Mouse (Mus musculus): ENCODE results near the gene Rasgef1b. TPM values are rescaled to one million over a fixed set of nuclear protein-coding genes. Genes with fewer than 3 reads are reported as not detected.

Rasgef1b gene
- polyA plus RNA-seq, 1 experiment from 2014 or later: 28.6 TPM

GRCm38 (mm10) chr5:99183637-99184036 lies 545.2 kb downstream of the Rasgef1b start:
- H3K4me1 ChIP-seq (ENCODE audit: control insufficient read depth, insufficient read depth, low read length): no peaks in the 10 kb centered on the region
- H3K9ac ChIP-seq (ENCODE audit: low read length): no peak overlapping the region
- peaks cover 2% of the 10 kb centered on the region; the same call in 1 of the 2 replicates for H3K9me3 ChIP-seq (ENCODE audit: control insufficient read depth, low read length)
- no peak overlapping the region for H3K4me3 ChIP-seq (ENCODE audit: low read depth, low read length)
- ATAC-seq (ENCODE audit: low FRiP score) (no peak), DNase-seq (ENCODE audit: low spot score, missing footprints) (no peak)
- no peak overlapping the region for H3K4me2 ChIP-seq
- 89% methylated on average over 7 of the region's 7 CpGs for WGBS
- no peaks in the 10 kb centered on the region for H3K36me3 ChIP-seq (ENCODE audit: control insufficient read depth, insufficient read depth, low read length)
- H3K27me3 ChIP-seq (ENCODE audit: control insufficient read depth, insufficient read depth, low read length): no peaks in the 10 kb centered on the region
- H3K27ac ChIP-seq (ENCODE audit: low read depth, low read length): no peak overlapping the region

DNA sequence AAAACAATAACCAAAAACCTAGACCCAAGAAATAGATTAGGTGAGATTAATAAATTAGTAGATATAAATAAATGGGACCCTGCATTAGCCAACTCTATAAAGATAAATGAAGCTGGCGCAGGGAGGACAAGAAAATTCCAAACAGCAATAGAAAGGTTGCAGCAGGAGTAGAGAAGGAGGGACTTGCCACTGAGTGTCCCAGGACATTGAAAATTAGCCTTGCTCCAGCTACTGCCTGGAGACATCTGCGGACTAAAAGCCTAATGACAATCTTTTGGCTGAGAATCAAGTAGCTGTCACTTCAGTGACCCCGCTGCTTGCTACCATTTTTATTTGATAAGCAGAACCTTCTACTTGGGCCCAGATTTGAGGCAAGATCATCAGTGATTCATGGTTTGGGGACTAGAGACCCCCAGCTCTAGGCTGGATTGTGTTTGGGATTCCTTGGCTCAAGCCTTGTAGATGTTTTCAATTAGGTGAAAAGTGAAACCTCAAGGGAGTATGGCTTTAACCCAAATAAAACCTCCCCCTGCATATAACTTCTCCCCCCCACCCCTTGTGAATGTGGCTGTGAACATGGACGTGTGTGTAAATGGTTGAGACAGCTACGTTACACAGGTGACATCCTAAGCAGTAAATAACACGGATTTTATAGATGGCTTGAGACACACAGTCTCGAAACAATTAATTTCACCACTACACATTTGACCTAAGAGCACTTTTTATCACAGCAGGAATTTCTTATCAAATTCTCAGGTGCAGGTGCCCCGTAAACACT lies 554.1 kb downstream of the Rasgef1b start:
- WGBS: 88% methylated on average over 8 of the region's 8 CpGs
- no peak overlapping the region for H3K4me2 ChIP-seq
- no peak overlapping the region for H3K9ac ChIP-seq (ENCODE audit: low read length)
- no peak overlapping the region for H3K27ac ChIP-seq (ENCODE audit: low read depth, low read length)
- DNase-seq (ENCODE audit: low spot score, missing footprints) (no peak), ATAC-seq (ENCODE audit: low FRiP score) (no peak)
- no peaks in the 10 kb centered on the region for H3K36me3 ChIP-seq (ENCODE audit: control insufficient read depth, insufficient read depth, low read length)
- no peaks in the 10 kb centered on the region for H3K27me3 ChIP-seq (ENCODE audit: control insufficient read depth, insufficient read depth, low read length)
- H3K4me3 ChIP-seq (ENCODE audit: low read depth, low read length): no peak overlapping the region
- H3K4me1 ChIP-seq (ENCODE audit: control insufficient read depth, insufficient read depth, low read length): no peaks in the 10 kb centered on the region
- no peaks in the 10 kb centered on the region for H3K9me3 ChIP-seq (ENCODE audit: control insufficient read depth, low read length)

DNA sequence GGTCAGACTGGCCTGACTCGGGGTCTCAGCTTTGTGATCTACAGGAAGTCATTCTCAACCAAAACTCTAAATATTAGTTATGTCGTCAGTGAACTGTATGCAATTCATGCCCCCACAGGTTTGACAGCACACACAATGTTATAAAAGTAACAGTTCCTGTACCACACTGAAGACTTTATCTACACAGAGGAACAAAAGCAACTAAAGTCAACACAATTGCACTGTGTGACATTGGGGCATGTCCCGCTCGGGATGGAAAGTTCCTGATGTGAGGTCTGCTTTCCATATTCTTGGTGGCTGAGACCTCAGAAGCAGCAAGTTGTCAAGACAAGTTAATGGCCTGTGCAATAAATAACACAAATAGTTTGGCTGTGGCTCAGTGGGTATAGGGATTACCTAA lies 559.0 kb downstream of the Rasgef1b start:
- Histone ChIP-seq H3K4me1 (ENCODE audit: control insufficient read depth, insufficient read depth, low read length) (no peaks in the 10 kb centered on the region), H3K9ac (ENCODE audit: low read length) (no peak overlapping the region), H3K27me3 (ENCODE audit: control insufficient read depth, insufficient read depth, low read length) (no peaks in the 10 kb centered on the region), H3K36me3 (ENCODE audit: control insufficient read depth, insufficient read depth, low read length) (no peaks in the 10 kb centered on the region), H3K27ac (ENCODE audit: low read depth, low read length) (no peak overlapping the region), H3K4me2 (no peak overlapping the region), H3K4me3 (ENCODE audit: low read depth, low read length) (no peak overlapping the region), H3K9me3 (ENCODE audit: control insufficient read depth, low read length) (no peaks in the 10 kb centered on the region)
- ATAC-seq (ENCODE audit: low FRiP score) (no peak), DNase-seq (ENCODE audit: low spot score, missing footprints) (no peak)
- 89% methylated on average over 4 of the region's 4 CpGs for WGBS

DNA sequence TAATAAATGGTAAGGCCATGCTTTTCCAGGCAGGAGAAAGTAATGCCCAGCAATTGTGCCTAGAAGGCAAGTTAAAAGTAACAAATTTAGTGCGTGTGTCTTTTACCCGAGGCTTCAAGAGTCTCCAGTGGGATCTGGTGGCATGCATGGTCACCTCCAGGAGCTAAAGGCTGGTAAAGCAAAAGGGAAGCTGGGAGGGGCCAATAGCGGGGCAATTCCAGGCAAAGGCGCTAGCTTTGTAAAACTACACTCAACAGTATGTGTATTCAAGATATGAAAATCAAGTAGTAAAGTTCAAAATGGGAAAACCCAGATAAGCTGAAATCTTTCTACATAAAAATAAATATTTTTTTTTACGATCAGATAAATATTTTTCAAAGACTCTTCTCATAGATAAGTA lies 561.1 kb downstream of the Rasgef1b start:
- ATAC-seq (ENCODE audit: low FRiP score): no peak
- Histone ChIP-seq H3K9ac (ENCODE audit: low read length) (no peak overlapping the region), H3K27ac (ENCODE audit: low read depth, low read length) (no peak overlapping the region), H3K4me3 (ENCODE audit: low read depth, low read length) (no peak overlapping the region), H3K27me3 (ENCODE audit: control insufficient read depth, insufficient read depth, low read length) (no peaks in the 10 kb centered on the region), H3K4me1 (ENCODE audit: control insufficient read depth, insufficient read depth, low read length) (no peaks in the 10 kb centered on the region), H3K9me3 (ENCODE audit: control insufficient read depth, low read length) (no peaks in the 10 kb centered on the region), H3K36me3 (ENCODE audit: control insufficient read depth, insufficient read depth, low read length) (no peaks in the 10 kb centered on the region), H3K4me2 (no peak overlapping the region)
- no peak for DNase-seq (ENCODE audit: low spot score, missing footprints)
- 92% methylated on average over 5 of the region's 5 CpGs for WGBS

Other genes starting within 250 kb of the Rasgef1b start
- gene Vamp9, start 177.2 kb upstream of the Rasgef1b start, polyA plus RNA-seq (2014; fragmentation: Nextera tagmentation; extraction: Ambion mirVana): not detected in 2 replicates
- 282 and 289 TPM in 2 replicates for gene Hnrnpd, start 249.9 kb upstream of the Rasgef1b start, polyA plus RNA-seq (2014; fragmentation: Nextera tagmentation; extraction: Ambion mirVana)
- gene 4930524J08Rik, start 250.0 kb upstream of the Rasgef1b start, polyA plus RNA-seq (2014; fragmentation: Nextera tagmentation; extraction: Ambion mirVana): 2.0 and 2.3 TPM in 2 replicates

Measured in midbrain, embryonic 11.5 days (tissue).